Mouse (Mus musculus) heart, embryonic 14.5 days (tissue): ENCODE results near the gene Ppp3r1. TPM values are rescaled to one million over a fixed set of nuclear protein-coding genes. Genes with fewer than 3 reads are reported as not detected.
A peak's percentile ranks its signal among the peaks of the same experiment; 100 is the strongest.
"Not testable (repeated sequence)": the region's sequence is repeated elsewhere in the genome, so short reads cannot be mapped to it uniquely, and the experiment has no call there.

Experiments
- ATAC-seq: fragments of 200-750 bp; cut with Nextera tagmentation; 2 replicates; pipeline ENCODE4 v1.8.0; 2017; ENCODE audit warnings: low read depth, moderate TSS enrichment; ENCODE audit not compliant: insufficient number of reproducible peaks, insufficient read depth, low FRiP score
- H3K27ac ChIP-seq, 2 experiments: fragments of 200-500 bp in 1 of 2; fragments of 300-500 bp in 1 of 2; sonication (generic) in 1 of 2; replicated peaks in 1 of 2; 2 replicates each; pipeline ENCODE4 v1.5.1; 2012 to 2014; ENCODE audit warnings: low read depth in 2 of 2, low read length in 2 of 2, control low read depth in 1 of 2, mild to moderate bottlenecking in 1 of 2, mixed read lengths in 1 of 2; ENCODE audit not compliant: control insufficient read depth in 1 of 2, insufficient read depth in 1 of 2
- H3K27me3 ChIP-seq: fragments of 300-500 bp; sonication (generic); 2 replicates; pipeline ENCODE4 v1.6.1; 2014; ENCODE audit warnings: mild to moderate bottlenecking, low read length, control low read depth; ENCODE audit not compliant: control insufficient read depth, insufficient read depth
- H3K36me3 ChIP-seq: fragments of 300-500 bp; sonication (generic); 2 replicates; pipeline ENCODE4 v1.6.1; 2014; ENCODE audit warnings: mild to moderate bottlenecking, control low read depth, low read length, mixed read lengths; ENCODE audit not compliant: control insufficient read depth, insufficient read depth
- H3K4me1 ChIP-seq, 2 experiments: fragments of 200-500 bp in 1 of 2; fragments of 300-500 bp in 1 of 2; sonication (generic) in 1 of 2; 2 replicates each; pipeline ENCODE4 v1.6.1; 2012 to 2014; ENCODE audit warnings: low read length in 2 of 2, control low read depth in 1 of 2, mixed read lengths in 1 of 2; ENCODE audit not compliant: control insufficient read depth in 2 of 2, insufficient read depth in 2 of 2
- H3K4me2 ChIP-seq: fragments of 300-500 bp; sonication (generic); 2 replicates; pipeline ENCODE4 v1.6.1; 2014; ENCODE audit warnings: mild to moderate bottlenecking, low read length
- H3K4me3 ChIP-seq, 2 experiments: fragments of 200-500 bp in 1 of 2; fragments of 300-500 bp in 1 of 2; sonication (generic) in 1 of 2; 2 replicates each; pipeline ENCODE4 v1.5.1; 2012 to 2014; ENCODE audit warnings: low read length in 2 of 2, mild to moderate bottlenecking in 2 of 2, control low read depth in 1 of 2, low read depth in 1 of 2, moderate library complexity in 1 of 2; ENCODE audit not compliant: control insufficient read depth in 1 of 2, insufficient read depth in 1 of 2
- H3K9ac ChIP-seq: fragments of 300-500 bp; sonication (generic); 2 replicates; pipeline ENCODE4 v1.6.1; 2014; ENCODE audit warnings: mild to moderate bottlenecking, low read length
- H3K9me3 ChIP-seq: fragments of 300-500 bp; sonication (generic); 2 replicates; pipeline ENCODE4 v1.6.1; 2016; ENCODE audit warnings: low read length, control low read depth; ENCODE audit not compliant: control insufficient read depth
- WGBS: fragments of 180-500 bp; shearing (Covaris S2); extraction: QIAGEN DNeasy Blood & Tissue Kit; methylation state at CpG from one replicate; pipeline ENCODE4 v1.1.7; 2014; 5-methylcytosine and 5-hydroxymethylcytosine counted together
- polyA plus RNA-seq: library from polyadenylated mRNA; unstranded; fragments of >200 nt; fragmentation: Nextera tagmentation; extraction: Ambion mirVana; gene quantifications from 2 replicates; pipeline ENCODE4 v1.2.1, GENCODE M21; 2014

The Ppp3r1 gene
- polyA plus RNA-seq, 1 experiment from 2014 or later = 82.3 TPM

DNA sequence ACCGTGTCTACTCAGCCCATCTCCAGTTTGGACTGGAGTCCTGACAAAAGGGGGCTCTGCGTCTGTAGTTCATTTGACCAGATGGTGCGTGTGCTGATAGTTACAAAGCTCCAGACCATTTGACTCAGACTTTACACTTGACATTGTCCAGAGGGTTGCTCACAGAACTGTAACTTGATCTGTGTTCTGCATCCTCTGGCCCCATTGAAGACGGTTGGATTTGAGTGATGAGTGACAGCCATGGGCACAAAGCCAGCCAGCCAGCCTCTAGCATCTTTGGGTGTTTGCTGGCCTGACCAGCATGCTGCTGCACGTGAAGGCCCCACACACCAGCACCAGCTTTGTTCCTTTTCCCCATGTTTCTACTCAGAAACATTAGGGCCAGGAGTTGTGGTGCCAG is 73.7 kb downstream of the Ppp3r1 start:
- peak overlapping the region; percentile 34 to 62 for H3K27ac ChIP-seq
- H3K36me3 ChIP-seq = peaks cover 27% of the 10 kb centered on the region
- WGBS = 19% methylated on average over 5 of the region's 5 CpGs
- H3K9ac ChIP-seq = peak overlapping the region; percentile 41; the same call in 1 of the 2 replicates
- peak; percentile 89 for ATAC-seq
- peak overlapping the region; percentile 3 to 11; a peak in 1 of 4 replicates for H3K4me3 ChIP-seq
- peak overlapping the region; percentile 49 for H3K4me2 ChIP-seq
- no peaks in the 10 kb centered on the region for H3K9me3 ChIP-seq
- no peaks in the 10 kb centered on the region for H3K27me3 ChIP-seq
- H3K4me1 ChIP-seq = peaks cover 8 to 31% of the 10 kb centered on the region in 2 experiments

GRCm38 (mm10) chr11:17236449-17237037 is 77.5 kb downstream of the Ppp3r1 start:
- Histone ChIP-seq H3K4me1 (peaks cover 6 to 19% of the 10 kb centered on the region in 2 experiments), H3K27ac (no peak overlapping the region), H3K4me2 (no peak overlapping the region), H3K36me3 (peaks cover 5% of the 10 kb centered on the region), H3K4me3 (no peak overlapping the region), H3K9ac (no peak overlapping the region), H3K27me3 (no peaks in the 10 kb centered on the region), H3K9me3 (no peaks in the 10 kb centered on the region)
- ATAC-seq = no peak
- WGBS = 70% methylated on average over 5 of the region's 5 CpGs

DNA sequence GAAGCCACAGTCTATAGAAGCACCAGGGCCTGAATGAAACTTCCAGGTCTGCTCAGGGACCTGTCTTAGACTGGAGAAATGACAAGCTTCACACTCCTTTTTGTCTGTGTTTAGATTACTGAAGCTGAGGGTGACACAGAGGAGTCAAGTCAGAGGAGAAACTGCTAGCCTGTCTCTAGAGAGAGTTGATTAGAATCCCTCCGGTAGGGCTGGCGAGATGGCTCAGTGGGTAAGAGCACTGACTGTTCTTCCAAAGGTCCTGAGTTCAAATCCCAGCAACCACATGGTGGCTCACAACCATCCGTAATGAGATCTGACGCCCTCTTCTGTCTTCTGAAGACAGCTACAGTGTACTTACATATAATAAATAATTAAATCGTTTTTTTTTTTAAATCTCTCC is 79.5 kb downstream of the Ppp3r1 start:
- not testable (repeated sequence) for H3K27me3 ChIP-seq, H3K4me3 ChIP-seq, H3K36me3 ChIP-seq, H3K9ac ChIP-seq, ATAC-seq, H3K4me2 ChIP-seq, H3K9me3 ChIP-seq, H3K27ac ChIP-seq, H3K4me1 ChIP-seq
- WGBS = 84% methylated on average over 5 of the region's 5 CpGs

DNA sequence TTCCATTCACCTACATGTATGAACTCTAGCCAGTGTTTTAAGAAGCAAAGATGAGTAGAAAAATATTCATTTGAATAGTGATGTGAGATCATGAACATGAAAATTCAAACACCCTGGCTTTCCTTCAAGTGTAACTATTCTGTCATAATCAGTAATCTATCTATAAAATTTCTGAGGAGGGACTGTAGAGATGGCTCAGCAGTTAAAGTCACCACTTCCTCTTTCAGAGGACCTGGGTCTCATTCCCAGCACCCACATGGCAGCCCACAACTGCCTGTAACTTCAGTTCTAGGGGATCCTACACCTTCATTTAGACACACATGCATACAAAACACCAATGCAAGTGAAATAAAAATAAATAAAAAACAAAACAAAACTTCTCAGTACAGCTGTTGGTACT is 89.7 kb downstream of the Ppp3r1 start:
- Histone ChIP-seq H3K4me1 (no peaks in the 10 kb centered on the region), H3K9me3 (no peaks in the 10 kb centered on the region), H3K27me3 (no peaks in the 10 kb centered on the region), H3K36me3 (no peaks in the 10 kb centered on the region), H3K4me2 (no peak overlapping the region), H3K4me3 (no peak overlapping the region), H3K27ac (no peak overlapping the region), H3K9ac (no peak overlapping the region)
- ATAC-seq = no peak

Other genes with a start within 250 kb of the Ppp3r1 start
- gene Fbxo48, start 207.9 kb upstream of the Ppp3r1 start, polyA plus RNA-seq = 1.1 and 1.3 TPM in 2 replicates
- gene Cnrip1, start 107.7 kb upstream of the Ppp3r1 start, polyA plus RNA-seq = 11.6 and 12.7 TPM in 2 replicates
- 2.6 and 4.6 TPM in 2 replicates for gene Plek, start 106.9 kb upstream of the Ppp3r1 start, polyA plus RNA-seq
- 18.0 and 20.4 TPM in 2 replicates for gene Wdr92, start 22.8 kb downstream of the Ppp3r1 start, polyA plus RNA-seq
- gene Pno1, start 52.3 kb downstream of the Ppp3r1 start, polyA plus RNA-seq = 50.4 and 51.5 TPM in 2 replicates
- 83.6 and 87.9 TPM in 2 replicates for gene C1d, start 98.3 kb downstream of the Ppp3r1 start, polyA plus RNA-seq